Mouse (Mus musculus) liver, adult 2 months (tissue): ENCODE measurements at regions not wholly inside any gene's neighbourhood (a gene's known extent, or its start where the extent isn't known, plus 50 kb on each side); places are given as distances from the start of the nearest gene placed in this dataset.
A peak's percentile ranks its signal among the peaks of the same experiment; 100 is the strongest.

Experiments used
- DNase-seq: peaks from one replicate; pipeline ENCODE4 v3.0.0-alpha.2; 2011; ENCODE audit warnings: low read depth, low spot score; ENCODE audit errors: extremely low read depth
- H3K27ac ChIP-seq: fragments of 200-500 bp; replicated peaks from 2 replicates; pipeline ENCODE4 v1.5.1; 2012; ENCODE audit warnings: low read depth, mild to moderate bottlenecking, control low read depth, inconsistent platforms, low read length; ENCODE audit not compliant: insufficient read depth
- H3K27me3 ChIP-seq: fragments of 200-500 bp; 2 replicates; pipeline ENCODE4 v1.6.1; 2012; ENCODE audit warnings: mild to moderate bottlenecking, moderate library complexity, low read length, inconsistent platforms; ENCODE audit not compliant: control insufficient read depth, insufficient read depth
- H3K36me3 ChIP-seq: fragments of 200-500 bp; 2 replicates; pipeline ENCODE4 v1.6.1; 2012; ENCODE audit warnings: low read length, inconsistent platforms; ENCODE audit not compliant: control insufficient read depth, insufficient read depth
- H3K4me1 ChIP-seq: fragments of 200-500 bp; 2 replicates; pipeline ENCODE4 v1.6.1; 2011; ENCODE audit warnings: low read length; ENCODE audit not compliant: control insufficient read depth, insufficient read depth
- H3K4me3 ChIP-seq: fragments of 200-500 bp; 2 replicates; pipeline ENCODE4 v1.5.1; 2011; ENCODE audit warnings: low read depth, mild to moderate bottlenecking, control low read depth, low read length, moderate library complexity; ENCODE audit not compliant: insufficient read depth
- H3K79me2 ChIP-seq: fragments of 200-500 bp; 2 replicates; pipeline ENCODE4 v1.6.1; 2012; ENCODE audit warnings: inconsistent platforms, mild to moderate bottlenecking, low read length, moderate library complexity; ENCODE audit not compliant: control insufficient read depth, insufficient read depth
- H3K9ac ChIP-seq: fragments of 200-500 bp; 2 replicates; pipeline ENCODE4 v1.6.1; 2012; ENCODE audit warnings: low read depth, mild to moderate bottlenecking, control low read depth, inconsistent platforms, low read length
- CTCF ChIP-seq: fragments of 200-500 bp; IDR thresholded peaks from 2 replicates; pipeline ENCODE4 v1.5.1; 2011; ENCODE audit warnings: low read depth, low read length, control low read depth
- POLR2A ChIP-seq: fragments of 200-500 bp; IDR thresholded peaks from 2 replicates; pipeline ENCODE4 v1.6.1; 2011; ENCODE audit warnings: low read length, control low read depth; ENCODE audit not compliant: insufficient read depth; ENCODE audit errors: extremely low read depth
- WGBS: fragments of 180-500 bp; shearing (Covaris S2); methylation state at CpG from one replicate; pipeline ENCODE4 v1.1.7; 2018; 5-methylcytosine and 5-hydroxymethylcytosine counted together

DNA sequence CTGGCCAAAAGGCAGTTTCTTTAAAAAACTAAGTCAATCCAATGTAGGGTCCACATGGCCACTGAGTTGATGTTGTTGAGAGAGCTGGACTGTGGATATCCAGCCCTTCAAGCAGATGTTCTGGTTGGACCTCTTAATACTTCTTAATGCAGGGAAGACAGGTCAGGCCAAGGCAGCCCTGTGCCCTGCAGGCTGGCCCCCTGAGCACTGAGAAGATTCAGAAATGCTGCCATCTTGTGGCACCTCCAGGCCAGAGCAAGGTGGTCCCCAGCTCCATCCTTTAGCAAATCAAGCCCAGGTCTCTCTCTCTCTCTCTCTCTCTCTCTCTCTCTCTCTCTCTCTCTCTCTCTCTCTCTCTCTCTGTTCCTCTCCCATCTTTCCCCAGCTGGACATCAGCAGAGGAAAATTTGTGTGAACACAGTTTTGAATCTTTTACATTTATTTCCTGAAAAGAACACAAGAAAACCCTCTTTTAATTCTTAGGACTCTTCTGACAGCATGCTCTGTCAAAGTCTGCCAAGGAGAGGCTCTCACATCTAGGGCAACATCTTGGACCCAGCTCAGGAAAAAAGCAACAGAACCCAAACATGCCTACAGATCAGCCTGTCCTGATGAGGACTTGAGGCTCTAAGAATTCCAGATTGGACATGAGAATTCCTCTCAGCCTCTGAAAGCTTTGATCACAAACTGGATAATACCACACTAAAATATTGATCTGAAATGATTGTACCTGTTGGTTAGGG, 85.0 kb upstream of the Habp2 start:
- DNase-seq: no peak
- Histone ChIP-seq H3K79me2 (no peaks in the 10 kb centered on the region), H3K9ac (no peak overlapping the region), H3K27ac (no peak overlapping the region), H3K27me3 (no peaks in the 10 kb centered on the region), H3K36me3 (no peaks in the 10 kb centered on the region), H3K4me3 (no peak overlapping the region), H3K4me1 (no peaks in the 10 kb centered on the region)
- TF ChIP-seq CTCF: peak; percentile 81
- no peak for TF ChIP-seq POLR2A

DNA sequence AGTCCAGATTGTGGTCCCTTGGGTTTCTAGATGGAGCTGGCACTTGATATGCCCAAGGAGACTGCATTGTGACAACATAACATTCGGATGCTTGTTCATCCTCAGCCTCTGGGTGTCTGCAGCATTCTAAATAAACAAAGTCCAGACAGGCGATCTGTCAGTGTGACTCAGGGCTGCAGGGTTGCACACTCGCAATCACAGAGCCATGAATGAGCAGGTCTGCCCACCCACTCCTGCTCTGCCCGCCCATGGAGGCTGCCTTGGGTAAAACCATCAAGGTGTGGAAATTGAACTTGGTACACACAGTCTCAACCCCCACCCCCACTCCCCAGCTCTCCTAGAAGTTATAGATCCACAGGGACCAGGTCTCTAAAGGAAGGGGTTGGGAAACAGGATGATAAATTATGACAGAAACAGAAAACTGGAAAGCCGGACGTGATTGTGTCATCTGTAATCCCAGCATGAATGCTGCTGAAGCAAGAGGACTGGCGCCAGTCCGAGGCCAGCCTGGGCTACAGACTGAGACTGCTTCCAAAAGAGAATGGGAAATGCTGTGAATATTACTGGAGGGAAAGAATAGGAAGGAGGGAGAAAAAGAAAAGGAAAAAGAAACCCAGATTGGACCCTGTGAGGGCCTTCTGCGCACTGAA, 84.3 kb upstream of the Habp2 start:
- Histone ChIP-seq H3K36me3 (no peaks in the 10 kb centered on the region), H3K4me3 (no peak overlapping the region), H3K4me1 (no peaks in the 10 kb centered on the region), H3K79me2 (no peaks in the 10 kb centered on the region), H3K9ac (no peak overlapping the region), H3K27me3 (no peaks in the 10 kb centered on the region), H3K27ac (no peak overlapping the region)
- no peak for DNase-seq
- WGBS: 74% methylated on average over 9 of the region's 9 CpGs
- TF ChIP-seq POLR2A (no peak), CTCF (no peak)

DNA sequence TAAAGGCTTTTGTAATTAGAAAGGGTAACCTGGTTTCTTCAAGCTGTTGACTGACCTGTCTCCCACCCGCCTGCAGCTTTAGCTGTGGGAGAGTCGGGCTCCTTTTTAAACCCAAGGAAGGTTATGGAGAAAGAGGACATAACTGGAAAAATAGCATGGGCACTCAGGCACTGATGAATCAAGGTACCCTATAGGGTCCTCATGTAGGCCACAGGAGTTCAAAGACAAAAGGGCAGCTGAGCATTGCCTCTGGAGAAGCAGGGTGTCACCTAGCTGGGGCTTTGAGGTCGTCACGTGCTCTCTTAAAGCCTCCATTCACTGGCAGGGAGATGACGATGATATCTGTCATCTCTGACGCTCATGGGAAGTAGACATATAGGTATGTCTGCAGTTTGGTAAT, 68.4 kb upstream of the Habp2 start:
- no peak for DNase-seq
- 84% methylated on average over 6 of the region's 6 CpGs for WGBS
- H3K4me3 ChIP-seq: no peak overlapping the region
- no peak overlapping the region for H3K9ac ChIP-seq
- no peaks in the 10 kb centered on the region for H3K4me1 ChIP-seq
- H3K36me3 ChIP-seq: no peaks in the 10 kb centered on the region
- peaks cover 2% of the 10 kb centered on the region; the same call in 1 of the 2 replicates for H3K27me3 ChIP-seq
- no peaks in the 10 kb centered on the region for H3K79me2 ChIP-seq
- H3K27ac ChIP-seq: no peak overlapping the region
- no peak for TF ChIP-seq CTCF
- no peak for TF ChIP-seq POLR2A

DNA sequence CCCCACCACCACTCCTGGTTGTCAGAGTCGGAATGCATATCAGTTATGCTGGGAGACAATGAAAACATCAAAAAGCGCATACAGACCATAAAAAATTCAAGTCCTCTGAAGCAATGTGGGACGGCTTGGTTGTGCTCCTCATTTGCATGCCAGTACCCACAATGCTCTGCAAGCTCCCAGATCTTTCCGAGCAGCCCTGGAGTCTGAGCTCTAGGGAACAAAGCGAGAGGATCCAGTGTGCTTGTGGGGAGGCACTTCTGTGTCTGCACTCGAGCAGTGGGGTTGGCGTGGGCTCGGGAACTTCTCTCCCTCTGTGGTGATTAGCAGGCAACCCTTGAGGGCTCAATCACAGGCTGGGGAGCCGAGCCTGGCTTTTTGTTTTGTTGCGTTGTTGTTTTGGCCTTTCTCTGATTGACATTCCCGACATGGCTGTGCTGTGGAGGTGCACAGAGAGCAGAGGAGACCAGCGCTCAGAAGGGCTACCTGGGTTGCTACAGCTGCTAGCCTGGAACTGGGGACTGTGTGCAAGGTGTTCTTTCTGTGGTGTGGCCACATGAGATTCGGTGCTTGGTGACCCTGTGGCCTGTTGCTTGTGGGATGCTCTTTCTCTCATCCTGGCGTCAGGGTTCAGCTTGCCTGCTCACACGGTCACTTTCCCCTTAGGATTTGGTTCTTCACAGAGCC, 66.1 kb upstream of the Habp2 start:
- Histone ChIP-seq H3K9ac (no peak overlapping the region), H3K79me2 (no peaks in the 10 kb centered on the region), H3K27ac (no peak overlapping the region), H3K27me3 (peaks cover 2% of the 10 kb centered on the region; the same call in 1 of the 2 replicates), H3K4me3 (no peak overlapping the region), H3K4me1 (no peaks in the 10 kb centered on the region), H3K36me3 (no peaks in the 10 kb centered on the region)
- 80% methylated on average over 15 of the region's 15 CpGs for WGBS
- no peak for DNase-seq
- TF ChIP-seq POLR2A: no peak
- no peak for TF ChIP-seq CTCF

- H3K9ac ChIP-seq: no peak overlapping the region
- no peaks in the 10 kb centered on the region for H3K4me1 ChIP-seq
- no peak overlapping the region for H3K27ac ChIP-seq
- DNase-seq: no peak
- H3K27me3 ChIP-seq: peaks cover 2% of the 10 kb centered on the region; the same call in 1 of the 2 replicates
- no peaks in the 10 kb centered on the region for H3K36me3 ChIP-seq
- TF ChIP-seq CTCF: no peak
- no peak for TF ChIP-seq POLR2A
- no peaks in the 10 kb centered on the region for H3K79me2 ChIP-seq
- WGBS: 72% methylated on average over 4 of the region's 4 CpGs
- no peak overlapping the region for H3K4me3 ChIP-seq
Measured at GRCm38 (mm10) chr19:56222496-56222895, 64.4 kb upstream of the Habp2 start.
